Mouse (Mus musculus) c-Kit-positive CD71-negative TER-119-negative erythroid progenitor cells, embryonic 14.5 days (primary cell): Measurements from ENCODE around the gene Rbm19.

Source experiments
- DNase-seq: peaks from one replicate; pipeline ENCODE4 v3.0.0-alpha.2; 2013; ENCODE audit warnings: low read depth

The Rbm19 gene

DNA sequence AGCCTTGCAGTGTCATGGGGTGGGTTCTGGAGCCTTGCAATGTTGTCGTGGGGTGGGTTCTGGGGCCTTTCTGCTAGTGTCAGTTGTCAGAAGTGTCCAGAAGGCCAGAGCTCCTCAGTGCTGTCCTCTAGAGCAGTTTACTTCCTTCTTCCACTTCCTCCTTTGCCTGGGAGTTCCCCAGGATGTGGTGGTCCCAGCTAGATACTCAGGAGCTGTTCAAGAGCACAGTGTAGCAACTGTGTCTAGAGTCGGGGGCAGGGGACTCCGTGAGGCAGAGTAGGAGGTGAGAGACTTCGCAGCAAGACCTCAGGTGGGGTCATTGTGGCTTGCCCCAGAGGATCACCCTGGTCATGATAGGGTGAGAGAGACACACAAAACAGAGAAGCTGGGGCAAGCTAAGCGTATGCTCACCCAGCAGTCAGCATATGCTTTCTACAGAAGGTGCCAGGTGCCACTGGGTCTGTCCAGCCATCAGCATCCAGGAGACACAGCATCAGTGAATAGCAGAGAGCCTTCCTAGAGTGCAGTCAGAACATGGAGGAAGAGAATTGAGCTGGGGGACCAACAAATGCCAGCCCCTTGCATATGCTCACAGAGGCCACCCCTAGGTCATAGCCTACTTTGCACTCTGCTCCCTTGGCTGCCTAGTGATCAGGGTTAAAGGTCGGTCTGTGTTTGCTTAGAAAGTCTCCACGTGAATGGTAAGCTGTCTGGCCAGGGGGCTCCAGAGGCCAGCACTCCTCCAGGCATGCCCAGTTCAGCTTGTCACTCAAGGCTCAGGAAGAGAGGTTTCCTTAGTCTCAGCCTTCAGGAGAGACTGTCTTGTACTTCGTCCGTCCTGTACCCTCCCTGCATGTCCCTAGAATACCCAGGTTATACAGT, 49.0 kb downstream of the Rbm19 start:
- DNase-seq: no peak

DNA sequence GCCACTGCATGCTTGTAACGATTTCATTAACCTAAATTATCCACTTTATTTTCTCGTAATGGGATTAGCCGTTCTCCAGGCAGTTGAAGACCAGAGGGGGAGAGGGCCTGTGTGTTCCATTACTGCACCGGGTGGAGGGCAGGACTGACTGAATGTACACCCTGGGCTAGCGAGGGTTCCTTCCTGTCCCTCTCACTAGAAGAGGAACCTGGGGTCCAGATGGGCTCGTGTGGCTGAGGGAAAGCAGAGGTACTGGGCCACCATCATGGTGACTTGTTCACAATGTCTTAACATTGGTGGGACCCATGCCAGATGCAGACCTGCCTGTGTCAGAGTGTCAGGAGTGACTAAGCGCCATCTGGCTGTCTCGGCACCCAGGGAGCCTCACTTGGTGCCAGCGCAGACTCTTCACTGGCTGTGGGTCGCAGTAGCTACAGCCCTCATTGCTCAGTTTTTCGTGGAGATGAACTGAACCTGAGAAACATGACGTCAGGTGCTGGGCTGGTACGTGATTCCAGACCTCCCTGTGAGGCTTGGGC, 51.6 kb downstream of the Rbm19 start:
- DNase-seq: no peak

DNA sequence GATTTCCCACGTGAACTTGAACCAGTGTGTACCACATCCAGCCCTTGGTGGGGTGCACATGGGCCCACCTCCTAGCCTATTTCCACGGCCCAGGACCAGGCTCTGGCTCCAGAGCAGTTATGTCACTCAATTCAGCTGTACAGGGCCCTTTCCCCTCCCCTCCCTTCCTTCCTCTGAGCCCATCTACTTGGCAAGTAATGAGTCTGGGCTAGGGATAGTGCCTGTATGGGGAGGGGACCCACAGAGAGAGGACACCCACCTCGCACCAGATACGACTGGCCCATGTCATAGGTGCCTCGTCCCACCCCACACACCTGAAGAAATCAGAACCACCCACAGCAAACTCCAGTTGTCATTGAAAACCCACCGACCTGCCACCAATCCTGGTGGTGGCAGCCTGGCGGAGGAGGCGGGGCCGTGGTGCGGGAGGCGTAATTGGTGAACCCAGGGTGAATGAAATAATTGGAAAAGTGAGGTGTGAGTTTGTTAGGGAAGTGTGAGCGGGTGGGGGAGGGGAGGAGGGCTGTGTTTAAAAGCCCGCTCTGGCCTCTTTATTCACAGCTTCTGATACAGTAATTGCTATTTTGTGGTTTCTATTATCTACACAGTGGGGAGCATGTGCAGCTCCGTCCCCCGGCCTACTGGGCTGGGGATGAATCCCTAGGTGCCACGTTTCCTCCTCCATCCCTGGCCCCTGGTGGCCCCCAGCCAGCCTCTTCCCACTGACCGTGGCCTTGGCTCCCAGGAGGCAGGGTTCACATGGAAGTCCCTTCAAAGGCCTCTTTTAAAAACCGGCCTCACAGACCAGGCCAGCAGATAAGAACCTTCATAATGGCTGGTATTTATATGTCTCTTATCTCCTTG, 55.8 kb downstream of the Rbm19 start:
- no peak for DNase-seq

DNA sequence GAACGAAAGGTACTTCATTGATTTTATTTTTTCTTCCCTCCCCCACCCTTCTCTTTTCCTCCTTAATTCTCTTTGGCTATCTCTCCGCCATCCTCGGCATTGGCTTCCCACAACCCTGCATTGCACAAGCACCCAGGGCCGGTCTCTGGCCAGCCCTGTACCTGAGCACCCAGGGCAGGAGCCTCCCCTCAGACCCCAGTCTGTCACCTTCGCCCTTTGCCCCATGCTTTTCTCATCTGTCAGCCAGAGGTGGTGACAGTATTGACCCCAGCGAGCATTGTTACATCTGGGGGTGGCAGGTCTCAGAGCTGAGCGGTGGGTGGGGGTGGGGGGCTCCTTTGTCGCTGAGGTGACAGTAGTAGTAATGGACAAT, 56.5 kb downstream of the Rbm19 start:
- DNase-seq: no peak

DNA sequence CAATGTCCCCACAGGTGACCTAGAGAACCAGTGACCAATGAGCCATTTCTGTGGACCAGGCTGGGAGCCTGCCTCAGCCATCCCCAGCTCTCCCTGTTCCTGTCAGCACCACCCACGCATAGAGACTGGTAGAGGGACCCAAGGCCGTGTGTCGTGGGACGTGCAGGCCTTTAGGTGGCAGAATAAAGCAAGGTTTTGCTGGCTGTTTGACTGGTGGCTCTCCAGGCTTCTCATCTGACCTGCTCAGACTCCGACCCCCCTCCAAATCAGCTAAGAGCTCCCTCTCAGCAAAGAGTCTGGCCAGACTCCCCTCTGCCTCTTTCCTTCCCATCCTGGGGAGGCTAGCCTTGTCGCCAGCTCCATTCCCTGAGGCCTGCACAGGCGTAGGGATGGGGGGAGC, 58.1 kb downstream of the Rbm19 start:
- DNase-seq: no peak

DNA sequence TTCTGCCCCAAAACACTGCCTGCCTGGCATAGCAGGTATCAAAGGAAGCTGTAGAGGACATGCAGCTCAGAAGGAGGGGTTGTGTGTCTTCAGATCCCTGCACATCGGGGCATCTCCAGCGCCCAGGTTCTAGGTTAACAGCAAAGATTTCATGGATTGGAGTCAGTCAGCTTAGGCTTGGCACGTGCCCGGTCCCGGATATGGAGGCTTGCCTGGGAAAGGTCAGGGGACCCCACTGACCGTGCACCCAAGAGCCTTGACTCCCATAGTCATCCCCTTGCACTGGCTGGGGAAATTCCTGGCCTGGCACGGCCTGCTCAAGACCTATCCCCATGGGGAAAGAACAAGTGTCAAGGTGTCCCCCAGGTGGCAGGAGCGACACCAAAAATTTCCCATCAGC, 59.0 kb downstream of the Rbm19 start:
- no peak for DNase-seq

DNA sequence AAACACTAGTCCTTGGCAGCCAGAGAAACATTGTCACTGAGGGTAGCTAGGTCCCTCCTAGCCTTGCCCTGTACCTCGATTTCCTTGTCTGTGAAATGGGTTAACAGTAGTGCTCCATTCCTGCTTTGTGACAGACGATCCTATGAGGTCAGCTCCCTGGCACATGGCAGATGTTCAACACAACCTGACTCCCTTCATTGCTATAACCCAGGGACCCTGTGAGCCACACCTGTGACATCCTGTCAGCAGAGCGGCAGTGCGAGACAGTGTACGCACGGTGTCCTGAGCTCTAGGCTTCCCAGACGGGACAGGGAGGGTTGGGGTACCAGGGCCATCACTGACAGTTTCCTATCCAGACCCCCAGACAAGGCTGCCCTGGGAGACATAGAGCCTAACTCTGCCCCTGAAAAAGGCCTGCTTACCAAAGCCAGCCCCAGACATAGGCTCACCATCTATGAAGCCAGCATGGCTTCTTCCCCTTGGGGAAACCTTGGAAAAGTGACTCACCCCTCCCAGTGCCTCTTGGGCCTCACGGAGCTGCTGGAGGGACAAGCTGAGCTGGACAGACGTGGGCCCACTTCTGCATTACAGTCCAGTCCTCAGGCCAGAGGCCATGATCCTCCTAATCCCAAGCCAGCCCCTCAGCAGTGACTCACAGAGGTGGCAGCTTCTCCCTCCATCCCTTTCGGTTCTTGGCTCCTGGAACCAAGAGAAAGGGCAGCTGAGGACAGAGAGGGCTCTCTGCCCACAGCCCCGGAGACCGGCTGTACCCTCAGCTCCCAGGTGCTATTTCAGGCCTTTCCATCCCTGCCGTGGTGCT, 60.2 kb downstream of the Rbm19 start:
- DNase-seq: no peak

DNA sequence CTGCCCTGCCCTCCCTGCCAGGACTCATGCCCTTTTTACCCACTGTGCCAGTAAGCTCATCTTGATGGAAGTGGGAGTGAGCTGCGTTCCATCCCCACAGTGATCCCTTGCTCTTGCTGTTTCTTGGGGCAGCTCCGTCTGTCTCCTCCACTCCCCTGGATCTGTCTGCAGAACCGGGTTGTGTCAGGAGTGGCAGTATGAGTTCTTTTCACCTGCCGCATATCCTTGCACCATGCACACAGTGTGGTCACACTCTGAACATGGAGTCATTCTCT, 60.7 kb downstream of the Rbm19 start:
- DNase-seq: no peak

DNA sequence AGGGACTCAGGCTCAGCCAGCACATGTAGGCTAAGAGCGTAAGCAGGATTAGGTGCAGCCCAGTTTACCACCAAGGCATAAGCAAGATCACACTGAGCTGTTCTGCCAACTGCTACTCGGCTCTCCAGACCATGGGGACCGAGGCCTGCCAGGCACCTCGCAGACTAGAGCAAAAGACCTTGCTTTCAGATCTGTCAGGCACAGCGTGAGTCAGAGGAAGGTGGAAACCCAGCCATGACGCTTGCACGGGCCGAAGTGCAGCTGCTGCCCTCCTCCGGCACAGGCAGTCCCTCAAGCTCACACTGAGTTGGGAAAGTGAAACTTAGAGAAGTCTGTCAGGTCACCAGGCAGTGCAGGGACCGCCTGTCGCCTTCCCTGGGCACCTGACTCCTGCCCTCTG, 63.8 kb downstream of the Rbm19 start:
- DNase-seq: no peak

DNA sequence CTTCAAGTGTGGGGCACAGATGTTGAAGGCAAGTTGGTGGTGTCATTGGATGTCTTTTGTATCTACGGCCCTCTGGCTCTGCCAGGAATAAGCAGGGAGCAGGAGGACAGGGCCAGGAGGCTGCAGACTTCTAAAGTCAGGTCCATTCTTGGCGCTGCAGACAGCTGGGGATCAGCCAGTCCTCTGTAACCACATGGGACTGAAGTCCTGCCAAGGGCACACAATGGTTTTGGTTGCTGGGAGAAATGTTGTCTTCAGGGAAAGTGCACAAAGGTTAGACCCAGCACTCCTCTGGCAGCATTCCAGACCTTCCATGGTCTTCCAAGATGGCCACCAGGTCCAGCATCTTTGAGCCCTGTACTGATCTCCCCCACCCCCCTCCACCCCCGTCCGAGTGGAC, 65.1 kb downstream of the Rbm19 start:
- no peak for DNase-seq

DNA sequence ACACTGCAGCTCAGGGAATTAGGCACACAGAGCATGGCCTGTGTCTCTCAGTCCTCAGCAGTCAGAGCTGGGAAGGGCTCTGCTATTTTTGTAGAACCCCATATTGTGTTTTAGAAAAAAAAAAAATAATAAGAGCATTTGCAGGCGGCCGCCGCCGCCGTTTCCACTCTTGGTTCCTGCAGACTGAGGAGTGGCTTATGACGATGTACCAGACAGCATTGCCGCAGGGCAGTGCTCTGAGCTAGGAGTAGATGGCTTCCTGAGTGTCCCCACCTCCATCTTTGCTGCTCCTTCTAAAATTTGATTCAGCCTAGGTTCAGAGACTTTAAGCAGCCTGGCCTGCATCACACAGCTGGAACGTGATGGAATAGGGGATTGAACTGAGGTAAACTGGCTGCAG, 67.1 kb downstream of the Rbm19 start:
- no peak for DNase-seq

DNA sequence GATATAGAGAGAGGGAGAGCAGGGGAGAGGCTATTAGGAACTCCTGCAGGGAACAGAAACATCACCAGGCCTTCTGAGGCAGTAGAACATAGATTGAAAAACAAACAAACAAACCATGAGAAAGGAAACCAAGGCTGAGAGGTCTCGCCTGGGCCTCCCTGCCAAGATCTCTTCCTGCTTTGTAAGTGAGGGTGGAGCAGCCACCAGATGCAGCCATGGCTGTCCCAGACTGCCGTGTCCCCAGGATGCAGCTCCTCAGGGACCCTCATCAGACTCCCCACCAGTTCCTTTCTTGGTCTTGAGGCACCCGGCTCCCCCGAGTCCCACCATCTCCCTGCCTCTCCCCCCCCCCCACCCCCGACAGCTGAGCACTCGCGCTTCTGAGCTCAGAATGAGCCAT, 67.5 kb downstream of the Rbm19 start:
- DNase-seq: no peak

DNA sequence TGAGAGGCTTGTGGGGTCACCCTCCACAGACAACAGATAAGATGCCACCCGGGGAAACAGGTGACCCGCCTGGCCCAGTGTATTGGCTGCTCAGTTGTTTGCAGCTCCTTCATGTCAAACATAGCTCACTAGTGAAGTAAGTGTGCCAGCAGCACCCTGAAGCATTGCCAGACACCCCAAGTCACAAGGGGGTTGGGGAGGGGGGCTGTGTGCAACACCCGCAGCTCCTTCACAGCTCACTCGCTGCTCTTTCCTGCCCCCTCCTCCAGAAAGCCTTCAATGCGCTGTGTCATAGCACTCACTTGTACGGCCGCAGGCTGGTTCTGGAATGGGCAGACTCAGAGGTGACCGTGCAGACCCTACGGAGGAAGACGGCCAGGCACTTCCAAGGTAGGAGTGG, 69.7 kb downstream of the Rbm19 start:
- no peak for DNase-seq

DNA sequence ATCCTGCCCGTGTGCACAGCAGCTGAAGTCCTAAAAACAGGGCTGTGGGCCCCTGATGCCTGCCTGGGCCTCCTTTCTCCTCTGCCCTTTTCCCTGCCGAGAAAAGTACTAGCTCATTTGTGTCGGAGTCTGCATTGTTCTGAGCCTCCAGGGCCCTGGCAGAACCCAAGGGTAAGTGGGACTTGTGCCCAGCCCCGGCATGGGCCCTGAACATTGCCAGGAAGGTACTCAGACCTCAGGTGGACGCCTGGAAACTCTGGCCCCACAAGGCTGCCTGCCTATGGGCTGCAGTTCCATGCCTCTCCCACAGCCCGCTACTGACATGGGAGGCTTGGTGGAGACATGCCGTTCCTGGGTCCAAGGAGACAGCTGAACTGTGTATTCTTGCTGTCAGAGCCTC, 72.3 kb downstream of the Rbm19 start:
- no peak for DNase-seq

DNA sequence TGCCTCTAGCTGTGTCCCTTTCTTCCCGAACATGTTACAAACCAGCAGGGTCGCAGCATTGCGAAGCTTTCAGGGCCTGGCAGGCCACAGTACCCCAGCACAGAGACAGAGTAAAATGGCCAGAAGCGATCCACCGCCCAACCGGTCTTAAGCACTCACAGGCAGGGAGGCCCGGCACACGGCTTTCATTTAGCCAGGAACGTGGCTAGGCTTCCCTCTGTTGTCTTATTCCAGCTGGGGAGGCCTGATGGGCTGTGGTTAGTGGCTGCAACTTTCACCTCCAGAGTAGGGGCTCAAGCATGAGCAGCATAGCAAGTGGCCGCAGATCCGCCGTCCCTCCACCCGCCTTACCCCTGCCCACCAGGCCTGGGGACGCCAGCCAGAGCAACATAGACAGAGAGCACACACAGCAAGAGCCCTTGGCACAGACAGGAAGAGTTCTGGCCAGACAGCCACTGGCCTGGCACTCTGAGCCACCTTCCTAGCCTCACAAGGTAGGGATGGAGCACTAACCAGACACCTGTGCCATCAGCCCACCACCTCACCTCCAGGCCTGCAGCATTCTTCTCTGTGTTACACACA, 73.8 kb downstream of the Rbm19 start:
- no peak for DNase-seq

DNA sequence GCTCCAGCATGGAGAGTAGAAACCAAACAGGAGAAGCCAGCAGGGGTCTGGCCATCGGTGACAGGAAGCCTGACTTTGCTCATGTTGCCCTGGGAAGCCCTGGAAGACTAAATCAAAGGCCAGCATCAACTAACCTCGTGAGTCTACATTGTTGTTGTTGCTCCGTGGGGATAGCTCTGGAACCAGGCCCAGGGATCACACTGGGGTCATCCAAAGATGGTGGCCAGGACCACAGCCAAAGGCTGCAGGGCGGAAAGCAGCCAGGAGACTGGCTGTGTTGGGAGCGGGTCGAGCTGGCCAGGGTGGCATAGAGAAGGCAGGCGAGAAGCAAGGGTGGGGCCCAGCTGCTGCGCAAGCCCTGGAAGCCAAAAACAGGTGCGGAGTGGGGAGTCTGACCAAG, 75.4 kb downstream of the Rbm19 start:
- DNase-seq: no peak

DNA sequence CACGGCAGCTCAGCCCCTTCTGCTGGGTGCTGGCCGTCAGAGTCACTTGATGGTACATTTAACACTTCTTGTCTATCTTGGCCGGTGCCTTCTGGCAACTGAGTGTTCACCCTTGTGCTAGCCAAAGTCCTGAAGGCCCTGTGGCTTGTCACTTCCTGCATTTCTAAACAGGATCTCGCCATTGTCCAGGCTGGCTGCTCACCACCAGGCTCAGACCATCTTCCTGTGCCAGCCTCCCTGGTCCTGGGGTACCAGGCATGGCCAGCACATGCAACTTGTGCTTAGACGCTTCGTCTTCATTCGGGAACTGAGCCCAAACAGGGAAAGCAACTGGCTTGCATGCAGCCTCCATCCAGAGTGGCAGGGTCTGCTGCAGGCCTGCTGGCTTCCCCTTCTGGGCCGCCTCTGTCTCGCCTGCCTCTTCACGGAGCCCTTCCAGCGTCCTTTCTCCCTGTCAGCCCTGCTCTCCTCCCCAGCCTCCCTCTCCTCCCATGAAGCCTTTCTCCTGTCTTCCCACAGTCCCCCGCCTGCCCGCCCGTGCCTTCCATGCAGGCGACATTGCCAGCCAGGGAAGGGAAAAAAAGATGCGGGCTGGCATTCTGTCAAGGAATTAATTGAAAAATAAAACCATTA, 78.2 kb downstream of the Rbm19 start:
- no peak for DNase-seq

DNA sequence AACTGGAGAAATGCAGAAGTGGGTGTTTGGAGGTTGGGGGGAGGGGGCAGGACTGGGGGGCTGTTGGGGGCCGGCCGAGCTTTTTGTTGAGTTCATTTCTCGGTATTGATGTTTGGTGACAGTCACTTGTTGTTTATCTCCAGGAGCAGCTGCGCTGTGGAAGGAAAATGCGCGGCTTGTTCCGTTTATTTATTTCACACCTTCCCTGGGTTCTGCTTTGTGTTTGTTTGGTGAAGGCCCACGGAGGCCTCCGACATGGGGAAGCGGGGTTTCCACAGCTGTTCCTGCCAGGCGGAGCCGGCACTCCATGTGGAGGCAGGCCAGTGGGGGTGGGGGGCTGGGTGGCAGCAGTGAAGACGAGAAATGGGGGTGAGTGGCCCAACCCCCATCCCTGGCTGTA, 78.7 kb downstream of the Rbm19 start:
- no peak for DNase-seq

DNA sequence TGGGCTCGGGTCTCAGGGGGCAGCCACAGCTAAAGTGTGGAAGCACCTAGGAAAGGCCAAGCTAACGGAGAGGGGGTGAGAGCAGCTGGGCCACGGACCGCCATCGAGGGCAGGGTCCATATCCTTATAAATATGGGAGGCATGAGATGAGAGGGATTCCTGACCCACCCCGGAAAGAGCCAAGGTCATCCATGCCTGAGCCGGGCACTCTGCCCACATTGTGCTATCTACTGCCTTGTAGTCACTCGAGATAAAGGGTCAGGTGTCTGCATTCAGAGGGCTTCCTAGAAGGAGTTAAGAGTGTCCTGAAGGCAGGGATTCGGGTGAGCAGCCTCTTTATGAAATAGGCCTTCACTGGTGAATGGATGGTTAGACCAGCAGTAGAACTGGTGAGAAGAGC, 80.6 kb downstream of the Rbm19 start:
- no peak for DNase-seq

DNA sequence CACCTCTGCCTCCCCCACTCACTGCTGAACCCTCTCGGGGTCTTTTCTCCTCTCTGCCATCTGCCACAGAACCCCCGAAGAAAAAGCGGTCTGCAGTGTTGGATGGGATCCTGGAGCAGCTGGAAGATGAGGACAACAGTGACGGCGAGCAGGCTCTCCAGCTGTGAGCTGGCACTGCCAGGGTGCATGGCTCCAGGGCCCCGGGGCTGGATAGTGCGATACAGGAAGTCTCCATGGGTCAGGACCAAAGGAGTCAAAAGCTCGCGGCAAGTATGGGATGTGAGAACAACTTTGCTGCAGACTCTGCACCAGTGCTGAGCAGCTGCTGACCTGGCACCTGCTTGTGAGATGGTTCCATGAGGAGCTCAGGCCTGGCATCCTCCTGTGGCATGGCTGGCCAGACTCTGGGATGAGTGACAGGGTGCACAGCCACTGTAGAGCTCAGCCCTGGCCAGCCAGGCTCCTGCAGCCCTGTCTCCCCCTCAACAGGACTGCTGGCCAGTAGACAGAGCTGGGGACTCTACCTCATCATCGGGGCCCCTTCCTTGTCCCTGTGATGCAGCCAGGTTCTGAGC, 81.6 kb downstream of the Rbm19 start:
- DNase-seq: no peak

DNA sequence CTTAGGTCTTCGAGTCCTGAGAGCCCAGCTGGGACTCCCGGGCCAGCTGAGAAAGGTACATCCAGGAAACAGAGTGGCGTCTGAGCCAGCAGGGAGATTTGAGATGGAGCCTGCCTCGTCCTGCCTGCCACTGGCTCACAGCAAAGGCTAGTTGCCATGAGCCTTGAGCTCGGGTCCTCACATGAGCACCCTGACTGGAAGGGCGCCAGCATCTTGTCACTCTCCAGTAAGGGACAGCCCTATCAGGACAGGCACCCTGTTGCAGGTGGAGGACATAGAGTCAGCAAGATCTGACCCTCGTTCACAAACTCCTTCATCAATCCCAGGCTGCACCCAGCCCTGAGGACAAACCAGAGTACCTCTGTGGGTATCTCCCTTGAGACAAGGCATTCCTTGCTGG, 83.6 kb downstream of the Rbm19 start:
- no peak for DNase-seq
